Mouse (Mus musculus) limb, embryonic 12.5 days (tissue): ENCODE data around the gene Dpm1. TPM values are rescaled to one million over a fixed set of nuclear protein-coding genes. Genes with fewer than 3 reads are reported as not detected.

Experiments
- ATAC-seq: fragments of 200-750 bp; cut with Nextera tagmentation; 2 replicates; pipeline ENCODE4 v1.8.0; 2017; ENCODE audit warnings: low read depth, moderate TSS enrichment; ENCODE audit not compliant: insufficient number of reproducible peaks, insufficient read depth, low FRiP score, low TSS enrichment
- H3K27ac ChIP-seq: fragments of 300-500 bp; sonication (generic); 2 replicates; pipeline ENCODE4 v1.5.1; 2016; ENCODE audit warnings: mild to moderate bottlenecking, moderate library complexity
- H3K27me3 ChIP-seq: fragments of 300-500 bp; sonication (generic); 2 replicates; pipeline ENCODE4 v1.6.1; 2016; ENCODE audit warnings: mild to moderate bottlenecking, moderate library complexity
- H3K36me3 ChIP-seq: fragments of 300-500 bp; sonication (generic); 2 replicates; pipeline ENCODE4 v1.6.1; 2016; ENCODE audit warnings: mild to moderate bottlenecking, moderate library complexity
- H3K4me1 ChIP-seq: fragments of 300-500 bp; sonication (generic); replicated peaks from 2 replicates; pipeline ENCODE4 v1.6.1; 2016
- H3K4me2 ChIP-seq: fragments of 300-500 bp; sonication (generic); 2 replicates; pipeline ENCODE4 v1.6.1; 2016; ENCODE audit warnings: mild to moderate bottlenecking, moderate library complexity
- H3K4me3 ChIP-seq: fragments of 300-500 bp; sonication (generic); replicated peaks from 2 replicates; pipeline ENCODE4 v1.5.1; 2016; ENCODE audit warnings: mild to moderate bottlenecking
- H3K9ac ChIP-seq: fragments of 300-500 bp; sonication (generic); replicated peaks from 2 replicates; pipeline ENCODE4 v1.6.1; 2016; ENCODE audit warnings: mild to moderate bottlenecking, moderate library complexity
- H3K9me3 ChIP-seq: fragments of 300-500 bp; sonication (generic); 2 replicates; pipeline ENCODE4 v1.6.1; 2016; ENCODE audit warnings: mild to moderate bottlenecking, moderate library complexity
- WGBS: fragments of 180-500 bp; shearing (Covaris S2); methylation state at CpG from one replicate; pipeline ENCODE4 v1.1.7; 2016; 5-methylcytosine and 5-hydroxymethylcytosine counted together
- polyA plus RNA-seq: library from polyadenylated mRNA; unstranded; fragments of >200 nt; fragmentation: Nextera tagmentation; extraction: Ambion mirVana; gene quantifications from 2 replicates; pipeline ENCODE4 v1.2.1, GENCODE M21; 2016

Dpm1 gene
- polyA plus RNA-seq, 1 experiment from 2014 or later, result 72.4 TPM

DNA sequence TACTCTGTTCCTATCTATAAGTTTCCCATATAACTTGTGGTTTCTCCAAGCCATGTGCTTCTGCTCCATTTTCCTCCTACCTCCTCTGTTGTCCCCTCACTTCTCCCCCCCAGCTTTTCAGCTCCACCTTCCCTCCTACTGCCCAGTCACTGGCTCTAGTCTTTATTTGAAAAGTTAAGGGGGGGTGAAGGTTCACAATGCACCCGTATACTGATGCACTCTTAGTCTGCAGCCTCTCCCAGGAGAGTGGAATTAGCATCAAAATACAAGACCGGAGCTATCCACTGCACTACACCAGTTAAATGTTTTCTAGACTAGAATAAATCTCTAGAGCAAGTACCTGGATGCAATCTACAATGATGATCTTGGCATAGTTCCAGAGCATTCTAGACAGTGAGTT is 34.7 kb downstream of the Dpm1 start:
- H3K9me3 ChIP-seq, result no peaks in the 10 kb centered on the region
- ATAC-seq, result no peak
- peaks cover 69% of the 10 kb centered on the region for H3K36me3 ChIP-seq
- no peak overlapping the region for H3K9ac ChIP-seq
- no peak overlapping the region for H3K27ac ChIP-seq
- no peak overlapping the region for H3K4me3 ChIP-seq
- 82% methylated on average over 2 of the region's 2 CpGs for WGBS
- H3K27me3 ChIP-seq, result no peaks in the 10 kb centered on the region
- no peak overlapping the region for H3K4me2 ChIP-seq
- peaks cover 55% of the 10 kb centered on the region for H3K4me1 ChIP-seq

DNA sequence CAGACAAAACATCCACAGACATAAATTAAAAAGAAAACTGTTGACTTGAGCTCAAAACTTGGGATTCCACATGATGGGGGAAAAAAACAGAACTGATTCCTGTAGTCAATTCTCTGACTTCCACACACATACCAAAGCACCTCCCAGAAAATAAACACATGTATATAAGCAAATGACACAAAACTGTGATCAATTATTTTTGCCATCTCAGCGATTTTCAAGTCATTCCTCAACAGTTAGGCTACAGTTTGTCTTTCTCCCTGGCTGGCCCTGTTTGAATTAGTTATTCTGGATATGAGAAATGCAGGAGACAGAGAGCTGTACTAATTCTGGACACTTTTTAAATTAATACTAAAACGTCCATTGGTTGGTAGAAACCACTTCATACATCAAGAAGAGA is 36.7 kb downstream of the Dpm1 start:
- H3K36me3 ChIP-seq, result peaks cover 76% of the 10 kb centered on the region
- no peak for ATAC-seq
- H3K27ac ChIP-seq, result no peak overlapping the region
- H3K9me3 ChIP-seq, result no peaks in the 10 kb centered on the region
- no peak overlapping the region for H3K4me2 ChIP-seq
- WGBS, result 72% methylated on average over 2 of the region's 2 CpGs
- H3K4me3 ChIP-seq, result no peak overlapping the region
- no peaks in the 10 kb centered on the region for H3K27me3 ChIP-seq
- no peak overlapping the region for H3K9ac ChIP-seq
- peaks cover 48% of the 10 kb centered on the region for H3K4me1 ChIP-seq

DNA sequence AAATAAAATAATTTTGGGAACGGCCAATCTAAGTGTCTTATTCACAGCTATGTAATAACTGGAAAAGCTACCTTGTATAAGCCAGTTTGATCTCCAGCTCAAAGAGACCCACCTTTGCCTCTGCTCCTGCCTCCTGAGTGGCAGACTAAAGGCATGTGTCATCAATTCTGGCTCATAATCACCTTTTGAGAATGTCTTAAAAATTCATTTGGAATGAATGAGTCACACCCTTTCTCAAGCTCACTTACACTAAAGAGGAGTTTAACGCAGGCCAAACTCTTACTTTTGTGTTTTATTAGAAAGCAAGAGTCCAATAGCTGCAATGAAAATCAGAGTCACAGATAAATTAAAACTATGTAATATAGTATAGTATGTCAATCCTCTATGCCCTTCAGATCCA is 38.5 kb downstream of the Dpm1 start:
- no peak for ATAC-seq
- Histone ChIP-seq H3K36me3 (peaks cover 75% of the 10 kb centered on the region), H3K4me3 (no peak overlapping the region), H3K27ac (no peak overlapping the region), H3K9ac (no peak overlapping the region), H3K27me3 (no peaks in the 10 kb centered on the region), H3K4me2 (no peak overlapping the region), H3K4me1 (peaks cover 46% of the 10 kb centered on the region), H3K9me3 (no peaks in the 10 kb centered on the region)
- 92% methylated on average over 2 of the region's 2 CpGs for whole genome bisulfite sequencing

DNA sequence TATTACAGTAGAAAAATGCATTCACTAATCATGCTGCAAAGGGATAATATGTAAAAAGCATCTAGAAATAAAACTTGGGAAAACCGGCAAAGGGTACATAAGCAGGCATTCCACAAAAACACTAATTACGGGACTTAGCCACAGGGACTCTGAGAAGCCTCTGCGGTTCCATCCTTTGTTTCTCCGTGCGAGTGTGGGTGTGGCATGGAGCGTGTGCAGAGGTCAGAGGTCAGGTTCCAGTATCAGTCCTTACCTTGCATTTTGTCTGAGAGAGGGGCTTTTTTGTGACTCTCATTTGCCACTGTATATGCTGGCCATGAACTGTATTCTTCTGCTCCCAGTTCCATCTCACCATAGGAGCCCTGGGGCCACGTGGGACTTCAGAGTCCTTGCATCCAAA is 54.4 kb downstream of the Dpm1 start:
- H3K36me3 ChIP-seq, result peaks cover 53% of the 10 kb centered on the region
- WGBS, result 70% methylated on average over 7 of the region's 7 CpGs
- no peak for ATAC-seq
- no peak overlapping the region for H3K9ac ChIP-seq
- H3K4me2 ChIP-seq, result no peak overlapping the region
- no peaks in the 10 kb centered on the region for H3K9me3 ChIP-seq
- H3K4me3 ChIP-seq, result no peak overlapping the region
- H3K27ac ChIP-seq, result no peak overlapping the region
- H3K4me1 ChIP-seq, result peaks cover 4% of the 10 kb centered on the region; the same call in 1 of the 2 replicates
- no peaks in the 10 kb centered on the region for H3K27me3 ChIP-seq

DNA sequence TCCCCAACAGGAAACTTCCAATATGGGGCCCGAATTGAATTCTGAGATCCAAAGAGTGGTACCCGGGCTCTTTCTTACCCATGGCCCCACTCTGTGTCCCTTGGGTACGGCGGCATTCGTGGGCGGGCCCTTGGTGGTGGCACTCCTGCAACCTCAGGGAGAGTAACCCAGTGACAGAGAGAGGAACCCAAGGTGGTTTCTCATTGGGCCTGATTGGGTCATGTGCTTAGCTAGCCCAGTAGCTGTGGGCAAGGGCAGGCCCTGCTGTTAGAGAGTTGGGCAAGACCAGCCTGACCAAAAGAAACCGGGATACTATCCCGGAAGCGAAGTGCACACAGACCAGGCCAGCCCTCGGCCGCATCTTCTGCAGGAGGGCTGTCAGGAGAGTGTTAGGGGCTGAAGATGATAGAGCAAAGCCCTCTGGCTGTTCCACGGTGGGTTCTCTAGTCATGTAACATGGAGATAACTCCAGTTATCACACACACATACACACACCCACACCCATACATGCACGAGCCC is 60.2 kb downstream of the Dpm1 start:
- Histone ChIP-seq H3K4me3 (peak overlapping the region; percentile 9), H3K9me3 (no peaks in the 10 kb centered on the region), H3K9ac (no peak overlapping the region), H3K36me3 (peaks cover 22% of the 10 kb centered on the region; the same call in 1 of the 2 replicates), H3K27ac (peak overlapping the region; percentile 98), H3K4me1 (peaks cover 51% of the 10 kb centered on the region), H3K27me3 (no peaks in the 10 kb centered on the region), H3K4me2 (peak overlapping the region; percentile 45)
- 8% methylated on average over 13 of the region's 13 CpGs for WGBS
- ATAC-seq, result peak; percentile 7; the same call in 1 of the 2 replicates

DNA sequence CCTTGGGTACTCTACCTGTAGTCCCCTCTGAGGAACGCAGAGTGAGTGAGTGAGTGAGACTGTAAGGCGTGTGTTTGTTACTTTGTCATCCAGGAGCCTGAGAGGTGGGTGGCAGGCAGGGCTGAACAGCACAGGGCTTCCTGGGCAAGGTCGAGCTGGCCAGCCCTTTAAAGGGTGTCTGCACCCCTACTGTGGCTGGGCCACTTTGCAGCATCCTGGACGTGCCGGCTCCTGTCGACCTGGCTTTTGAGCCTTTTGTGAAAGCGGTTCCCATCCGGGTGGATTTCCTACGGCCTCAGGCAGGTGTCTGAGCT is 60.6 kb downstream of the Dpm1 start:
- Histone ChIP-seq H3K36me3 (peaks cover 17% of the 10 kb centered on the region; the same call in 1 of the 2 replicates), H3K9ac (no peak overlapping the region), H3K4me2 (peak overlapping the region; percentile 45), H3K27me3 (no peaks in the 10 kb centered on the region), H3K9me3 (no peaks in the 10 kb centered on the region), H3K4me3 (peak overlapping the region; percentile 9), H3K27ac (peak overlapping the region; percentile 98), H3K4me1 (peaks cover 51% of the 10 kb centered on the region)
- WGBS, result 2% methylated on average over 9 of the region's 9 CpGs
- ATAC-seq, result no peak; the same call in 1 of the 2 replicates

DNA sequence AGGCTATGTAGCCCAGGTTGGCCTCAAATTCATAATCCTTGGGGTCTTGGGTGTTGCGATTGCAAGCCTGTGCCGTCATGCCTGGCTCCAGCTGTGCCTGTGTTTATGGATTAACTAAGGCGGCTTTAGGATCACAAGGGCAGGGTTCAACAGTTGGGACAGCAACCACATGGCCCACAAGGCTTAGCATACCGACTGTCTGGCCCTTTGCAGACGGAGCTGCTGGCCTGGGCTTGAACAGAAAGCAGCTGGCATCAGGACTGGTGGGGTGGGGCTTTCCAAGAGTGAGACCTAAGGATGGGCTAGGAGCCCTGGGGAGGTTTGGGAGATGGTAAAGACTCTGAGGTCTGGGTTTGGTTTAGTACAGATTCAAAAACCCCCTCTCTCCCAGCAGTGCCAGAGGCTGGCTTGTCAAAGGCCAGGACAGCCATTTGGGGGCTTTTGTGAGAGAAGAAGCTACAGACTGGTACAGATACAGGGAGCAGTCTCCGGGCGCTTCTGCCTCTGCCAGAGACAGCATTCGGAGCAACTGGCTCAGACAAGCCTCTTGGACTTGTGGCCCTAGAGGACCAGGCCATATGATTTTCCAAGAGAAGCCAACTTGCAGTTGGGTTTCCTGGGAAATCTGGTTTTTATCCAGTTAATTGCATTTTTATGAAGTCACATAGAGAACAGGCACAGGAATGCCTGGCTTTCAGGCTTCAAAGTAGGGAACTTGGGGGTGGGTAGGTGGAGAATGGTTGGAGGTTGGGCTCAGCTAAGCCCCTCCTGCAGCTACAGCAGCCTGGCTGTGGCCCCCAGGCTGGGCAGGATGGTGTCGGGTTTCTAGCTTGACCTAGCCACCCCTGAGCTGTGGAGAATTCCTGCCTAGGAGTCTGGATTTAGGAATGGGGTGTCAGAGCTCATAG is 61.2 kb downstream of the Dpm1 start:
- H3K4me2 ChIP-seq, result peak overlapping the region; percentile 45
- H3K27me3 ChIP-seq, result no peaks in the 10 kb centered on the region
- peak; percentile 89 for ATAC-seq
- H3K9ac ChIP-seq, result no peak overlapping the region
- peaks cover 12% of the 10 kb centered on the region; the same call in 1 of the 2 replicates for H3K36me3 ChIP-seq
- 14% methylated on average over 9 of the region's 9 CpGs for WGBS
- H3K9me3 ChIP-seq, result no peaks in the 10 kb centered on the region
- H3K4me1 ChIP-seq, result peaks cover 51% of the 10 kb centered on the region
- peak overlapping the region; percentile 98 for H3K27ac ChIP-seq
- H3K4me3 ChIP-seq, result 0 out of 2 replicates have a peak overlapping the region, but pooled peaks have one; percentile 9

DNA sequence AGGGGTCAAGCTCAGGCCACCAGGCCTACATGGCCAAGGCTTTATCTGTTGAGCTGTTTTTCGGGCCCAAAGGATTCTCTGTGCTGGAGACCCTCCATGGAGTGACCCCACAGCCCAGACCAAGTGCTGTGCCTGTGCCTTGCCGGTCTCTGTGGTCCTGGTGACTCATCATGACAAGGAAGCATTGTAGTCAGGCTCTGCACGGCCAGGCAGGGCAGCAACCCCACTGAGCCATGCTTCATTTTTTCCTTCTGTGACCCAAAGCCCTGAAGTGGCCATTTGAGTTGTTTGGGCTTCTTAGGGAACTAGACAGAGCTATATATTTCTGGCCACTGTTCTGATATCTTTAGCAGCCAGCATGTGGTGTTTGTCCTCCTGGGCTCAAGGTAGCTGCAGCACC is 62.6 kb downstream of the Dpm1 start:
- Histone ChIP-seq H3K4me3 (no peak overlapping the region), H3K4me2 (no peak overlapping the region), H3K9me3 (no peaks in the 10 kb centered on the region), H3K4me1 (peaks cover 51% of the 10 kb centered on the region), H3K36me3 (0 out of 2 replicates have a peak, but pooled peaks cover 1% of the 10 kb centered on the region), H3K27ac (peak overlapping the region; percentile 98), H3K9ac (no peak overlapping the region), H3K27me3 (no peaks in the 10 kb centered on the region)
- no peak for ATAC-seq
- WGBS, result 58% methylated on average over 3 of the region's 3 CpGs

DNA sequence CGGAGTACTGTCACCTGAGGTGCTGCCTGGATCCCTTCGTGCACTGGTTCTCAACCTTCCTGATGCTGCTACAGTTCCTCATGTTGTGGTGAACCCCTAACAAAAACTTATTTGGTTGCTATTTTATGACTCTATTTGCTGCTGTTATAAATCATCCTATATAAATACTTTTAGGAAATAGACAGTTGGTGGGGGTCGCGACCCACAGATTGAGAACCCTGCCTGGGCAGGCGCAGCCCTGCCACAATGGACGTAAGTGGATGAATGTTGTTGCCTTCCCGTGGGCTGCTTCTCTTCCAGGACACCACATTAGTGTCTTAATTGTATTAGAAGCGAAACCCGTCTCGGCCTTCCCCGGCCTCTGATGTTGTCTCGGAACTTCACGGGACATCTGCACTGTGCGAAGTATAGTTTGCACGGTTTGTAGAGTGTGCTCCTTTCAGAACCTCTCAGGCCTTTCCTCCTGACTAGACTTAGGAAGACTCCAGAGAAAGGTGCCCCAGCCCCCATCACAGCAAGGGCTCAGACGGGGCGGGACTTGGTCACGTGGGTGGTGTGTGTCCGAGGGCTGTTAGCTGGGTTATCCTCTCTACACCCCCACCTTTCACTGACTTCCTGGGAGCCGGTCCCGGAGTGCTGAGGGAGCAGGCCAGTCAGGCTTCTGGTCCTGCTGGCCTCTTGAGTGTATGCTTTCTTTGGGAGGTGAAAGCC is 63.5 kb downstream of the Dpm1 start:
- Histone ChIP-seq H3K4me1 (peaks cover 54% of the 10 kb centered on the region), H3K9ac (no peak overlapping the region), H3K27ac (peak overlapping the region; percentile 98), H3K4me3 (no peak overlapping the region), H3K36me3 (no peaks in the 10 kb centered on the region), H3K27me3 (no peaks in the 10 kb centered on the region), H3K9me3 (no peaks in the 10 kb centered on the region), H3K4me2 (no peak overlapping the region)
- 44% methylated on average over 21 of the region's 21 CpGs for WGBS
- ATAC-seq, result no peak

DNA sequence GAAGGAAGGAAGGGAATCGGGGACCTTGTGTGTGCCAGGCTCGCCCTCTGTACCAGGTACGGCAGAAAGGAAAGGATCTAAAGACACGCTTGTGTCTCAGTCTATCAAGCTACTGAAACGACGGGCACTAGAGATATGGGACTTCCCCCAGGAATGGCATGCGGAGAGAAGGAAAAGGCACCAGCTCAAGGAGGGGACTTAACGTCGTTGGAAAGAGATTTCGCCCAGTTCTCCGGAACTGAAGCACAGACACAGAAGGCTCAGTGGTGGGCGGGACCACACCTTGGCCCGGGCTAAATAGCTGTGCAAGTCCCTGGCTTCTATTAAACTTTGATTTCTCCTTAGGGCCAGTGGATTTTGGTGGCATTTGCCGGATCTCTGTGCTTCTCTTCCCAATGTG is 68.4 kb downstream of the Dpm1 start:
- Histone ChIP-seq H3K9me3 (no peaks in the 10 kb centered on the region), H3K27ac (peak overlapping the region; percentile 76), H3K4me1 (peaks cover 52% of the 10 kb centered on the region), H3K27me3 (peaks cover 5% of the 10 kb centered on the region; the same call in 1 of the 2 replicates), H3K4me3 (peak overlapping the region; percentile 25), H3K4me2 (peak overlapping the region; percentile 57), H3K36me3 (no peaks in the 10 kb centered on the region), H3K9ac (peak overlapping the region; percentile 46)
- 7% methylated on average over 14 of the region's 14 CpGs for WGBS
- ATAC-seq, result no peak

DNA sequence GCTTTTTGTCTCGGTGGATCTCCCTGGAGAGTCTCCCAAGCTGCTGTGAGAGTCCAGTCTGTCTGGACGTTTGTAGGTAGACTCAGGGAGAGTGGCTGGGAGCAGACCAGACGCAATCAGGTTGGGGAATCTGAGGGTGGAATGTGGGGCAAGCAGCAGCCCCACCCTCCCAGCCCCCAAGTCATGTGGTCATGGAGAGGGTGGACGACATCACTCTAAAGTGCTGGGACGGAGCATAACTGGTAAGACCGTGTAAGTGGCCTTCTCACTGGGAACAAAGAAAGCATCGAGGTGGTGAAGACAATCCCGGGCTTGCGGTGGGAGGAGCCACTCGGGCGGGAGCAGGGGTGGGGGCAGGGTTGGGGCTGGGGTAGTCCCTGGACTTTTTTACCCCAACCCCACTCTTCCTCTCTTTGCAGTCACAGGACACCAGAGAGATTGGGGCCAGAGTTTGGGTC is 68.8 kb downstream of the Dpm1 start:
- Histone ChIP-seq H3K27me3 (peaks cover 5% of the 10 kb centered on the region; the same call in 1 of the 2 replicates), H3K9me3 (no peaks in the 10 kb centered on the region), H3K36me3 (no peaks in the 10 kb centered on the region), H3K4me2 (peak overlapping the region; percentile 57), H3K27ac (peak overlapping the region; percentile 76), H3K9ac (peak overlapping the region; percentile 46), H3K4me3 (peak overlapping the region; percentile 25), H3K4me1 (peaks cover 48% of the 10 kb centered on the region)
- ATAC-seq, result peak; percentile 16; the same call in 1 of the 2 replicates
- 1% methylated on average over 11 of the region's 11 CpGs for WGBS
